ENCODE assay signal across 8 mouse cellular contexts in the genomic region with DNA sequence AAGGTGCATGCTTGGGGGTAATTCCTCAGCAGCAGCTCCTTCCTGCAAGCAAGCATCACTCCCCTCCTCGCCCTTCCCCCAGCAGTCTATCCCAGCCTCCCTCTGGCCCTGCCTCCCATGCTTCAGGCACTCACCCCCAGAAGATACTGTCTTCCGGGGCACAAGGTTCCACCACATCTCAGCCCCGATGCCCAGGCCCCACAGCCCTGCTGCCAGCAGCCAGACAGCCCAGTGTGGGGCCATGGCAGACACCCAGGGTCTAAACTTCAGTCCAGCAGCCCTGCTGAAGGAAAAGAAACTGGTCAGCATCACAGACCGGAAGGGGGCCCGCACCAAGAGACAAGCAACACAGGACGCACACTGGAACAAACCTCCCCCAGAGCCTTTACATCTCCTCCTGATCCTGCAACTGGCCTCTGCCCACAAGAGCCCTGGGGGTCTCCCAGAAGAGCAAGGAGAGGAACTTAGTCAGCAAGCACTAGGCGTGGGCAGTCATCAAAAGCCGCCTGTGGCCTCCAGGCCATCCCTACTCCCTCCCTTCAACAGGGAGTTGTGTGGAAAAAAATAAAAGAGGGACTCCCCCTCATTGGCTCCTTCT. TPM values are rescaled to one million over a fixed set of nuclear protein-coding genes. Genes with fewer than 3 reads are reported as not detected.
A peak's percentile ranks its signal among the peaks of the same experiment; 100 is the strongest.
DNase-seq lines count a peak whose midpoint lies in the region; ATAC-seq lines count a peak whose summit lies in the region.

No protein-coding gene starts in this region.

- peak overlapping the region; percentile 96 for H3K4me3 ChIP-seq in neural tube, embryonic 11.5 days (ENCODE audit: low read depth, low read length)
- H3K4me3 ChIP-seq in heart, embryonic 14.5 days (ENCODE audit: control insufficient read depth in 1 of 2, insufficient read depth in 1 of 2, low read depth in 1 of 2, low read length in 2 of 2), result peak overlapping the region; percentile 78 to 83
- H3K4me3 ChIP-seq in liver, embryonic 11.5 days (ENCODE audit: low read depth, low read length), result peak overlapping the region; percentile 64
- peak overlapping the region; percentile 93 for H3K4me3 ChIP-seq in stomach, embryonic 15.5 days (replicated peaks)

- H3K27ac ChIP-seq in neural tube, embryonic 11.5 days (ENCODE audit: low read depth, low read length), result peak overlapping the region; percentile 98
- H3K27ac ChIP-seq in heart, embryonic 14.5 days (replicated peaks in 1 of 2; ENCODE audit: control insufficient read depth in 1 of 2, insufficient read depth in 1 of 2, low read depth in 2 of 2, low read length in 2 of 2), result peak overlapping the region; percentile 95
- peak overlapping the region; percentile 79 for H3K27ac ChIP-seq in liver, embryonic 11.5 days (ENCODE audit: low read depth, low read length)
- peak overlapping the region; percentile 99 for H3K27ac ChIP-seq in stomach, embryonic 15.5 days

- H3K36me3 ChIP-seq in neural tube, embryonic 11.5 days (ENCODE audit: control insufficient read depth, insufficient read depth, low read length), result peaks cover 28% of the 10 kb centered on the region
- peaks cover 46% of the 10 kb centered on the region for H3K36me3 ChIP-seq in heart, embryonic 14.5 days (ENCODE audit: control insufficient read depth, insufficient read depth, low read length)
- H3K36me3 ChIP-seq in liver, embryonic 11.5 days (ENCODE audit: control insufficient read depth, insufficient read depth, low read length), result peaks cover 15% of the 10 kb centered on the region
- peaks cover 42% of the 10 kb centered on the region for H3K36me3 ChIP-seq in stomach, embryonic 15.5 days

- ATAC-seq in neural tube, embryonic 11.5 days (ENCODE audit: insufficient read depth, low FRiP score, low TSS enrichment), result no peak
- ATAC-seq in heart, embryonic 14.5 days (ENCODE audit: insufficient number of reproducible peaks, insufficient read depth, low FRiP score, low read depth), result no peak
- ATAC-seq in liver, embryonic 11.5 days (replicated peaks; ENCODE audit: low FRiP score), result no peak
- no peak for ATAC-seq in stomach, embryonic 15.5 days (ENCODE audit: insufficient read depth, low FRiP score, low read depth)

- H3K27me3 ChIP-seq in neural tube, embryonic 11.5 days (ENCODE audit: control insufficient read depth, insufficient read depth, low read length), result no peaks in the 10 kb centered on the region
- H3K27me3 ChIP-seq in heart, embryonic 14.5 days (ENCODE audit: control insufficient read depth, insufficient read depth, low read length), result no peaks in the 10 kb centered on the region
- peaks cover 58% of the 10 kb centered on the region for H3K27me3 ChIP-seq in liver, embryonic 11.5 days (replicated peaks; ENCODE audit: control insufficient read depth, insufficient read depth, low read length)
- no peaks in the 10 kb centered on the region for H3K27me3 ChIP-seq in stomach, embryonic 15.5 days (replicated peaks)

- H3K9me3 ChIP-seq in neural tube, embryonic 11.5 days (ENCODE audit: control insufficient read depth, low read length), result no peaks in the 10 kb centered on the region
- no peaks in the 10 kb centered on the region for H3K9me3 ChIP-seq in heart, embryonic 14.5 days (ENCODE audit: control insufficient read depth, low read length)
- no peaks in the 10 kb centered on the region for H3K9me3 ChIP-seq in liver, embryonic 11.5 days (ENCODE audit: control insufficient read depth, low read length)
- H3K9me3 ChIP-seq in stomach, embryonic 15.5 days, result no peaks in the 10 kb centered on the region

- H3K4me1 ChIP-seq in neural tube, embryonic 11.5 days (ENCODE audit: control insufficient read depth, insufficient read depth, low read length), result peaks cover 31% of the 10 kb centered on the region
- peaks cover 31 to 34% of the 10 kb centered on the region in 2 experiments for H3K4me1 ChIP-seq in heart, embryonic 14.5 days (ENCODE audit: control insufficient read depth in 2 of 2, insufficient read depth in 2 of 2, low read length in 2 of 2)
- peaks cover 25% of the 10 kb centered on the region for H3K4me1 ChIP-seq in liver, embryonic 11.5 days (replicated peaks; ENCODE audit: control insufficient read depth, insufficient read depth, low read length)
- H3K4me1 ChIP-seq in stomach, embryonic 15.5 days, result peaks cover 41% of the 10 kb centered on the region

- peak overlapping the region; percentile 99 for H3K4me2 ChIP-seq in neural tube, embryonic 11.5 days (ENCODE audit: low read depth)
- peak overlapping the region; percentile 79 for H3K4me2 ChIP-seq in heart, embryonic 14.5 days (ENCODE audit: low read length)
- H3K4me2 ChIP-seq in liver, embryonic 11.5 days, result peak overlapping the region; percentile 79
- H3K4me2 ChIP-seq in stomach, embryonic 15.5 days, result peak overlapping the region; percentile 68

- 7% methylated on average over 8 of the region's 8 CpGs for WGBS in neural tube, embryonic 11.5 days
- 10% methylated on average over 8 of the region's 8 CpGs for WGBS in heart, embryonic 14.5 days
- WGBS in liver, embryonic 11.5 days, result 11% methylated on average over 8 of the region's 8 CpGs
- 3% methylated on average over 8 of the region's 8 CpGs for WGBS in stomach, embryonic 15.5 days

- peak overlapping the region; percentile 98 for H3K9ac ChIP-seq in neural tube, embryonic 11.5 days (ENCODE audit: low read length)
- peak overlapping the region; percentile 96 for H3K9ac ChIP-seq in heart, embryonic 14.5 days (ENCODE audit: low read length)
- H3K9ac ChIP-seq in liver, embryonic 11.5 days (ENCODE audit: low read depth, low read length), result peak overlapping the region; percentile 65
- H3K9ac ChIP-seq in stomach, embryonic 15.5 days, result peak overlapping the region; percentile 91

- peak; percentile 40 for DNase-seq in neural tube, embryonic 11.5 days (ENCODE audit: low spot score)
- DNase-seq in neural tube, embryonic 10.5 days (ENCODE audit: extremely low spot score, low spot score), result no peak
- peak; percentile 77 to 78 for DNase-seq in cerebellum, postnatal 14 days
- DNase-seq in liver, embryonic 11.5 days (ENCODE audit: low spot score), result peak; percentile 58
- no peak for DNase-seq in testis, postnatal 14 days (ENCODE audit: low spot score)
- no peak for DNase-seq in gastrocnemius, postnatal 10 days

RNA-seq across cellular contexts. Expression of a gene that starts 2.3 kb away (rescaled TPM):
- polyA plus RNA-seq in neural tube, embryonic 11.5 days (2014; fragmentation: Nextera tagmentation; extraction: Ambion mirVana), result 3.6 and 4.6 TPM in 2 replicates
- 1.3 and 1.6 TPM in 2 replicates for polyA plus RNA-seq in heart, embryonic 14.5 days (2014; fragmentation: Nextera tagmentation; extraction: Ambion mirVana)
- 0.77 and 0.78 TPM in 2 replicates for polyA plus RNA-seq in liver, embryonic 11.5 days (2014; fragmentation: Nextera tagmentation; extraction: Ambion mirVana)
- polyA plus RNA-seq in stomach, embryonic 15.5 days (2015; fragmentation: Nextera tagmentation; extraction: Ambion mirVana), result 13.6 and 15.0 TPM in 2 replicates
- 10 to 100 TPM; 16.3 to 22.4 TPM for total RNA-seq in gastrocnemius, postnatal 10 days (2021)

RNA-seq across cellular contexts. Expression of a gene that starts 8.7 kb away (rescaled TPM):
- 15.3 and 16.2 TPM in 2 replicates for polyA plus RNA-seq in neural tube, embryonic 11.5 days (2014; fragmentation: Nextera tagmentation; extraction: Ambion mirVana)
- 27.2 and 29.0 TPM in 2 replicates for polyA plus RNA-seq in heart, embryonic 14.5 days (2014; fragmentation: Nextera tagmentation; extraction: Ambion mirVana)
- polyA plus RNA-seq in liver, embryonic 11.5 days (2014; fragmentation: Nextera tagmentation; extraction: Ambion mirVana), result 18.2 and 22.1 TPM in 2 replicates
- 24.9 and 27.2 TPM in 2 replicates for polyA plus RNA-seq in stomach, embryonic 15.5 days (2015; fragmentation: Nextera tagmentation; extraction: Ambion mirVana)
- 10 to 100 TPM; 10.9 to 11.4 TPM for total RNA-seq in gastrocnemius, postnatal 10 days (2021)

RNA-seq across cellular contexts. Expression of a gene that starts 16.7 kb away (rescaled TPM):
- 0.28 TPM in 1 of 2 replicates, not detected in the other for polyA plus RNA-seq in neural tube, embryonic 11.5 days (2014; fragmentation: Nextera tagmentation; extraction: Ambion mirVana)
- not detected in 2 replicates for polyA plus RNA-seq in heart, embryonic 14.5 days (2014; fragmentation: Nextera tagmentation; extraction: Ambion mirVana)
- not detected in 2 replicates for polyA plus RNA-seq in liver, embryonic 11.5 days (2014; fragmentation: Nextera tagmentation; extraction: Ambion mirVana)
- not detected in 2 replicates for polyA plus RNA-seq in stomach, embryonic 15.5 days (2015; fragmentation: Nextera tagmentation; extraction: Ambion mirVana)
- 100 to 1,000 TPM; 193 to 229 TPM for total RNA-seq in gastrocnemius, postnatal 10 days (2021)

RNA-seq across cellular contexts. Expression of a gene that starts 19.2 kb away (rescaled TPM):
- polyA plus RNA-seq in neural tube, embryonic 11.5 days (2014; fragmentation: Nextera tagmentation; extraction: Ambion mirVana), result 7.1 and 7.2 TPM in 2 replicates
- polyA plus RNA-seq in heart, embryonic 14.5 days (2014; fragmentation: Nextera tagmentation; extraction: Ambion mirVana), result 18.9 and 19.4 TPM in 2 replicates
- 11.0 and 13.4 TPM in 2 replicates for polyA plus RNA-seq in liver, embryonic 11.5 days (2014; fragmentation: Nextera tagmentation; extraction: Ambion mirVana)
- polyA plus RNA-seq in stomach, embryonic 15.5 days (2015; fragmentation: Nextera tagmentation; extraction: Ambion mirVana), result 19.5 and 20.5 TPM in 2 replicates
- 100 to 1,000 TPM; 419 to 469 TPM for total RNA-seq in gastrocnemius, postnatal 10 days (2021)

RNA-seq across cellular contexts. Expression of a gene that starts 44.2 kb away (rescaled TPM):
- polyA plus RNA-seq in neural tube, embryonic 11.5 days (2014; fragmentation: Nextera tagmentation; extraction: Ambion mirVana), result 5.2 and 5.6 TPM in 2 replicates
- polyA plus RNA-seq in heart, embryonic 14.5 days (2014; fragmentation: Nextera tagmentation; extraction: Ambion mirVana), result 3.7 and 3.9 TPM in 2 replicates
- polyA plus RNA-seq in liver, embryonic 11.5 days (2014; fragmentation: Nextera tagmentation; extraction: Ambion mirVana), result 3.3 and 3.8 TPM in 2 replicates
- 3.6 and 4.3 TPM in 2 replicates for polyA plus RNA-seq in stomach, embryonic 15.5 days (2015; fragmentation: Nextera tagmentation; extraction: Ambion mirVana)
- 10 to 100 TPM; 14.5 to 18.2 TPM for total RNA-seq in gastrocnemius, postnatal 10 days (2021)

Comparison
In these comparisons a context has a peak if more than half of its experiments do, and no peak if none do; other contexts are left out.
1. DNase-seq: peak in neural tube, embryonic 11.5 days (single experiment), cerebellum, postnatal 14 days (2 of 2) and liver, embryonic 11.5 days (single experiment); none in neural tube, embryonic 10.5 days (single experiment), testis, postnatal 14 days (single experiment) and gastrocnemius, postnatal 10 days (single experiment).
2. Peak in every context shown above with its lines, with median percentiles within 50 percentile points of each other: H3K27ac ChIP-seq, H3K4me2 ChIP-seq, H3K4me3 ChIP-seq and H3K9ac ChIP-seq.